Mouse (Mus musculus): Measurements from ENCODE around the gene Rab5c. TPM values are rescaled to one million over a fixed set of nuclear protein-coding genes. Genes with fewer than 3 reads are reported as not detected.

The Rab5c gene
- total RNA-seq, 1 experiment from 2014 or later = 75.3 TPM

GRCm38 (mm10) chr11:100713735-100714533, 24.1 kb downstream of the Rab5c start, which contains the start of gene Hspb9:
Gene Hspb9 (plus strand): TSS chr11:100713850.
- peak; percentile 57 to 66 for ATAC-seq (replicated peaks in 1 of 2; ENCODE audit: insufficient read depth in 1 of 2, low FRiP score in 2 of 2, low TSS enrichment in 1 of 2, low read depth in 1 of 2, poor library complexity in 2 of 2, severe bottlenecking in 2 of 2)

GRCm38 (mm10) chr11:100713174-100713573, 24.8 kb downstream of the Rab5c start:
- ATAC-seq (replicated peaks in 1 of 2; ENCODE audit: insufficient read depth in 1 of 2, low FRiP score in 2 of 2, low TSS enrichment in 1 of 2, low read depth in 1 of 2, poor library complexity in 2 of 2, severe bottlenecking in 2 of 2) = no peak

- peak; percentile 35 to 41; a peak in 1 of 4 replicates for ATAC-seq (replicated peaks in 1 of 2; ENCODE audit: insufficient read depth in 1 of 2, low FRiP score in 2 of 2, low TSS enrichment in 1 of 2, low read depth in 1 of 2, poor library complexity in 2 of 2, severe bottlenecking in 2 of 2)
These were observed 26.0 kb downstream of the Rab5c start, which contains the start of gene Kat2a for GRCm38 (mm10) chr11:100711783-100712615. Gene Kat2a (minus strand): TSS chr11:100712465.

- no peak for ATAC-seq (replicated peaks in 1 of 2; ENCODE audit: insufficient read depth in 1 of 2, low FRiP score in 2 of 2, low TSS enrichment in 1 of 2, low read depth in 1 of 2, poor library complexity in 2 of 2, severe bottlenecking in 2 of 2)
These were observed 27.0 kb downstream of the Rab5c start for GRCm38 (mm10) chr11:100710977-100711376.

GRCm38 (mm10) chr11:100710528-100710927, 27.5 kb downstream of the Rab5c start:
- ATAC-seq (replicated peaks in 1 of 2; ENCODE audit: insufficient read depth in 1 of 2, low FRiP score in 2 of 2, low TSS enrichment in 1 of 2, low read depth in 1 of 2, poor library complexity in 2 of 2, severe bottlenecking in 2 of 2) = no peak

GRCm38 (mm10) chr11:100709201-100709810, 28.7 kb downstream of the Rab5c start:
- ATAC-seq (replicated peaks in 1 of 2; ENCODE audit: insufficient read depth in 1 of 2, low FRiP score in 2 of 2, low TSS enrichment in 1 of 2, low read depth in 1 of 2, poor library complexity in 2 of 2, severe bottlenecking in 2 of 2) = no peak

DNA sequence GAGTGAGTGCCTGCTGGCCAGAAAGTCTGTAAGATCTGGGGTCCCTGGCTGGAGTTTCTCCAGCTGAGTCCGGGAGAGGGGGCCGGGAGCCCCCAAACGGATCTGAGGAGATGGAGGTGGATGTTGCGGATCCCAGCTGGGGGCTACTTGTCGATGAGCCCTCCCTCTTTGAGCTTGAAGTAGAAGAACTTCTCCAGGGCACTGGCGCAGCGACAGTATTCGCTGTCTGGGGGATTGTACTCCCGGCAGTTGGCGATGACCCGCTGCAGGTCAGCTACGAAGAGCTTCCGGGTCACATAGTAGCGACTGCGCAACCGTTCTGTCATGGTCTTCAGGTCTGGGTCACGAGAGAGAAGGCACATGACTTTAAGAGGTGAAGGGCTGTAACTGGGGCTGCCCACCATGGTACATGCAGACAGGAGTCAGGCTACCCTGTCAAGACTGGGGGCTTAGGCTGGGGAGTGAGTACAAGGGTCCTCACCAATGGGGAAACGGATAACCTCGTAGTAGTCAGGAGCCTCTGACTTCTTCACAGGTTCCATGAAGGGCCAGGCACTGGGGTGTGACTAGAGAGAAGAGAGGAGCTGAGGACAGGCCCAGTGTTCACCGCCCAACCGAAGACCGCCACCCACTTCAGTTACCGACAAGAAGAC, 32.8 kb downstream of the Rab5c start:
- no peak for ATAC-seq (replicated peaks in 1 of 2; ENCODE audit: insufficient read depth in 1 of 2, low FRiP score in 2 of 2, low TSS enrichment in 1 of 2, low read depth in 1 of 2, poor library complexity in 2 of 2, severe bottlenecking in 2 of 2)

GRCm38 (mm10) chr11:100703851-100704531, 34.0 kb downstream of the Rab5c start, which contains the start of gene Dhx58:
Gene Dhx58 (minus strand): TSS chr11:100704271.
- ATAC-seq (replicated peaks in 1 of 2; ENCODE audit: insufficient read depth in 1 of 2, low FRiP score in 2 of 2, low TSS enrichment in 1 of 2, low read depth in 1 of 2, poor library complexity in 2 of 2, severe bottlenecking in 2 of 2) = peak; percentile 56 to 60

DNA sequence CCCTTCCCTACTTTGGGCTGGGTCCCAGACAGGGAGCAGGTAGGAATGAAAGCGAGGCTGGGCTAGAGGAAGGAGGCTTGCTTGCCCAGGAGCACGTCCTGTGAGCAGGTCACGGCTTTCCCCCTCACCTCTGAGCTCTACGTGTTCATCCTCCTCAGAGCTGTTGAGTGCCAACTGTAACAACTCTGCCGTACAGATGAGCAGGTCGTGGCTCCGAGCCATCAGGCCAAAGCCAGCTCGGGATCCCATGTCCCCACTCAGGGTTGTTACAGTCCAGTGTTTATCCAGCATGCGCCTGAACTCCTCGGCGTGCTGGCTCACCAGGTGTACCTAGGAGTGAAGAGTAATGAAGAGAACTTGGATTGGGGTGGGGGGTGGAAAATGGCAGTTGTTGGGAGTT, 34.6 kb downstream of the Rab5c start:
- ATAC-seq (replicated peaks in 1 of 2; ENCODE audit: insufficient read depth in 1 of 2, low FRiP score in 2 of 2, low TSS enrichment in 1 of 2, low read depth in 1 of 2, poor library complexity in 2 of 2, severe bottlenecking in 2 of 2) = no peak

GRCm38 (mm10) chr11:100702906-100703305, 35.1 kb downstream of the Rab5c start:
- no peak for ATAC-seq (replicated peaks in 1 of 2; ENCODE audit: insufficient read depth in 1 of 2, low FRiP score in 2 of 2, low TSS enrichment in 1 of 2, low read depth in 1 of 2, poor library complexity in 2 of 2, severe bottlenecking in 2 of 2)

- ATAC-seq (replicated peaks in 1 of 2; ENCODE audit: insufficient read depth in 1 of 2, low FRiP score in 2 of 2, low TSS enrichment in 1 of 2, low read depth in 1 of 2, poor library complexity in 2 of 2, severe bottlenecking in 2 of 2) = peak; percentile 47 to 63; a peak in 2 of 4 replicates
These were observed 35.7 kb downstream of the Rab5c start for GRCm38 (mm10) chr11:100702081-100702851.

- peak; percentile 42 to 44; a peak in 2 of 4 replicates for ATAC-seq (replicated peaks in 1 of 2; ENCODE audit: insufficient read depth in 1 of 2, low FRiP score in 2 of 2, low TSS enrichment in 1 of 2, low read depth in 1 of 2, poor library complexity in 2 of 2, severe bottlenecking in 2 of 2)
These were observed 36.7 kb downstream of the Rab5c start for GRCm38 (mm10) chr11:100701301-100701700.

- no peak for ATAC-seq (replicated peaks in 1 of 2; ENCODE audit: insufficient read depth in 1 of 2, low FRiP score in 2 of 2, low TSS enrichment in 1 of 2, low read depth in 1 of 2, poor library complexity in 2 of 2, severe bottlenecking in 2 of 2)
These were observed 37.3 kb downstream of the Rab5c start for GRCm38 (mm10) chr11:100700710-100701109.

- ATAC-seq (replicated peaks in 1 of 2; ENCODE audit: insufficient read depth in 1 of 2, low FRiP score in 2 of 2, low TSS enrichment in 1 of 2, low read depth in 1 of 2, poor library complexity in 2 of 2, severe bottlenecking in 2 of 2) = no peak
These were observed 40.1 kb downstream of the Rab5c start for GRCm38 (mm10) chr11:100697921-100698320.

GRCm38 (mm10) chr11:100694926-100695325, 43.1 kb downstream of the Rab5c start:
- ATAC-seq (replicated peaks in 1 of 2; ENCODE audit: insufficient read depth in 1 of 2, low FRiP score in 2 of 2, low TSS enrichment in 1 of 2, low read depth in 1 of 2, poor library complexity in 2 of 2, severe bottlenecking in 2 of 2) = peak; percentile 40 to 78; a peak in 3 of 4 replicates

DNA sequence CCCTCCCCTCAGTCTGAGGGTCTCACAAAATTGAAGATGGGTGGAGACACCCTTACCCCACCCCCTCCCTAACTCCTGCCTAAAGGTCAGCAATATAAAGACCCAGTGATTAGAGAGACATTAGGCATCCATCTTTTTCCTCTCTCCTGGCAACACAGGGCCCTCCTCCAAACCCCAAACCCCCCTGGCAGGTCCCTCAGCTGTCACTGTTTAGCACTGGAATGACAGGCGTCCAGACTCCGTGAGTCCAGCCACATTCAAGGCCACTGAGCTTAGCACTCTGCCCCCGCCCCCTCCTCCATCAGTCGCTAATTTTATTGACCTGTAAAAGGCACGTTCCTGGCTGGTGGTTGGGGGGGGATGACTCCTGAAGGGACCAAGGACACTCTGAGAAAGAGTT, 44.9 kb downstream of the Rab5c start:
- ATAC-seq (replicated peaks in 1 of 2; ENCODE audit: insufficient read depth in 1 of 2, low FRiP score in 2 of 2, low TSS enrichment in 1 of 2, low read depth in 1 of 2, poor library complexity in 2 of 2, severe bottlenecking in 2 of 2) = no peak

Measured in hematopoietic stem cell, adult 5-6 weeks (primary cell).